Mouse (Mus musculus): ENCODE data around the gene Podxl. TPM values are rescaled to one million over a fixed set of nuclear protein-coding genes. Genes with fewer than 3 reads are reported as not detected.

The Podxl gene
- polyA plus RNA-seq, 1 experiment from 2014 or later, result 37.4 TPM

GRCm38 (mm10) chr6:31523039-31523438, 40.7 kb downstream of the Podxl start:
- ATAC-seq (ENCODE audit: low read depth), result no peak
- H3K9me3 ChIP-seq (ENCODE audit: control insufficient read depth, low read length), result no peaks in the 10 kb centered on the region
- H3K4me3 ChIP-seq (ENCODE audit: low read length), result no peak overlapping the region
- H3K27me3 ChIP-seq (ENCODE audit: control insufficient read depth, insufficient read depth, low read depth, low read length), result no peaks in the 10 kb centered on the region
- H3K4me1 ChIP-seq (replicated peaks; ENCODE audit: control insufficient read depth, insufficient read depth, low read length), result peaks cover 8% of the 10 kb centered on the region
- peaks cover 5% of the 10 kb centered on the region; the same call in 1 of the 2 replicates for H3K36me3 ChIP-seq (ENCODE audit: control insufficient read depth, insufficient read depth, low read length)
- H3K27ac ChIP-seq (ENCODE audit: low read length), result no peak overlapping the region
- no peak overlapping the region for H3K9ac ChIP-seq (ENCODE audit: low read length)
- H3K4me2 ChIP-seq (ENCODE audit: low read depth, low read length), result no peak overlapping the region
- WGBS, result 66% methylated on average over 5 of the region's 5 CpGs

GRCm38 (mm10) chr6:31522478-31522877, 41.3 kb downstream of the Podxl start:
- Histone ChIP-seq H3K9ac (ENCODE audit: low read length) (no peak overlapping the region), H3K4me3 (ENCODE audit: low read length) (no peak overlapping the region), H3K27ac (ENCODE audit: low read length) (no peak overlapping the region), H3K9me3 (ENCODE audit: control insufficient read depth, low read length) (no peaks in the 10 kb centered on the region), H3K27me3 (ENCODE audit: control insufficient read depth, insufficient read depth, low read depth, low read length) (no peaks in the 10 kb centered on the region), H3K4me1 (replicated peaks; ENCODE audit: control insufficient read depth, insufficient read depth, low read length) (peaks cover 14% of the 10 kb centered on the region), H3K36me3 (ENCODE audit: control insufficient read depth, insufficient read depth, low read length) (peaks cover 5% of the 10 kb centered on the region; the same call in 1 of the 2 replicates), H3K4me2 (ENCODE audit: low read depth, low read length) (no peak overlapping the region)
- ATAC-seq (ENCODE audit: low read depth), result no peak
- WGBS, result 68% methylated on average over 4 of the region's 4 CpGs

DNA sequence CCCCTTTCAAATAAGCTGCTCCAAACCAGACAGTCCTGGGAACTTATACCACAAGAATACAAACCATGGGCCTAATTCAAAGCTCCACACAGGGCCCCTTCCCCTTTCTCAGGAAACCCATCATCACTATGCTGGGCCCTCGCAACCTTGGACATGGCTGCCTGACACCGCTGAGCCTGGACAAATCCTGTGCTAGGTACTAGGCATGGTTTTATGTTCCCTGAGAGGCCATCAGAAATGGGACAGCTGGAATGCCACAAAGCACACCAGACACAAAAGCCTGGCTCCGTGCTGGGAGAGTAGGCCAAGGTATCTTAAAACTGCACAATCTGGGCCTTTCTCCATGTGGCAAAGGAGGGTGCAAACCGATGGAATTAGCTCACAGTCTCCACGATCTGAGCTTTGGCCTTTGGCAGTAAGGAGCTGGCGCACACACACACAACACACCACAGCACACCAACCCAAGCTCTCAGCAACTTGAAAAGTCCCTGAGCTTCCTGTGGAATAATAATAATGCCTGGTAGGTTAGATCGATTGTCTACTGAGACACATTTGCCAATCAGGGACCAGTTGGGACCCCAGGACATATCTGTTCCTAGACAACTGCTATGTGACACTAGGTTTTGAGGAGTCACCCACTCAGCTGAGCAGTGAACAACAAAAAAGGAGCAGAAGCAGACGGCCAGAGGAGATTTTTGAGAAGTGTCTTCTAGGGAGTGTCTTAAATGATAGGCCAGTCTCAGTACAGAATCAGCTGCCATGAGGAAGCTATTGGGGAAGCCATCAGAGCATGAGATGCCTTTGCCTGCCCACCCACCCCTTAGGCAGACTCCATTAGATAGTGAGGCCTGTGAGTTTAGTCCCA, 42.1 kb downstream of the Podxl start:
- no peaks in the 10 kb centered on the region for H3K27me3 ChIP-seq (ENCODE audit: control insufficient read depth, insufficient read depth, low read depth, low read length)
- H3K27ac ChIP-seq (ENCODE audit: low read length), result no peak overlapping the region
- peaks cover 17% of the 10 kb centered on the region for H3K4me1 ChIP-seq (replicated peaks; ENCODE audit: control insufficient read depth, insufficient read depth, low read length)
- H3K9ac ChIP-seq (ENCODE audit: low read length), result no peak overlapping the region
- H3K4me2 ChIP-seq (ENCODE audit: low read depth, low read length), result no peak overlapping the region
- no peak for ATAC-seq (ENCODE audit: low read depth)
- H3K9me3 ChIP-seq (ENCODE audit: control insufficient read depth, low read length), result no peaks in the 10 kb centered on the region
- no peak overlapping the region for H3K4me3 ChIP-seq (ENCODE audit: low read length)
- H3K36me3 ChIP-seq (ENCODE audit: control insufficient read depth, insufficient read depth, low read length), result peaks cover 5% of the 10 kb centered on the region; the same call in 1 of the 2 replicates
- 81% methylated on average over 8 of the region's 8 CpGs for WGBS

DNA sequence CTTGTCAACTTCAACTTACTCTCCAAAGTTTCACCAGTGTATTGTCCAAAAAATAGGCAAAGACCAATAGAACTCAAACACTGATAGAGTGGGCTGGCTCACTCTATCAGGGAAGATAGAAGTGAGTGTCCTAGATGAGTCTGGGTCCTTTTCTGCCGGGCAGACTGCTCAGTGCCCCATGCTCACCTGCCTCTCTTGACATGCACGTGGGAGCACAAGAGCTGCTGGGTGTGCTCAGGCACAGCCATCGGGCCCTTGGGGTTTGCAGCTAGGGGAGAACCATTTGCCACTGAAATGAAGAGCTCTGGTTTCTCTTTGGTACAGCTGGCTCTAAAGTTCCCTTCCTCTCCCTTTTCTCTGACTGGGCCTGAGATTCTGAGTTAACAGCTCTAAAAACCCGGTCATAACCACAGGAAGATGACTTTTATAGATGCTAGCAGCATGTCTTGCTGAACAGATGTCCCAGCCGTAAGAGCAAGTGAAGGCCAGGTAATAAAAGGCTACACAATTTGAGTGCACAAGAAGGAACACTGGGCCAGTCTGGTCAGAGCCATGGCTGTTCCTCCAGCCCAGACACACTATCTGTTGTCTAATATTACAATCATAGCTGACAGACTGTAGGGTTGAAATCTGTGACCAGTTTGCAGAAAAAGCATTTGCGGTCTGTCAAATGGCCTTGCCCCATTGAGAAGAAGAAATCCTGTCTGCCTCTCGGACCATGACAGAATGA, 43.1 kb downstream of the Podxl start:
- Histone ChIP-seq H3K9me3 (ENCODE audit: control insufficient read depth, low read length) (no peaks in the 10 kb centered on the region), H3K4me2 (ENCODE audit: low read depth, low read length) (no peak overlapping the region)
- ATAC-seq (ENCODE audit: low read depth), result no peak

GRCm38 (mm10) chr6:31519001-31519471, 44.7 kb downstream of the Podxl start:
- no peaks in the 10 kb centered on the region for H3K27me3 ChIP-seq (ENCODE audit: control insufficient read depth, insufficient read depth, low read depth, low read length)
- 45% methylated on average over 8 of the region's 8 CpGs for WGBS
- peak overlapping the region; percentile 64 for H3K27ac ChIP-seq (ENCODE audit: low read length)
- H3K36me3 ChIP-seq (ENCODE audit: control insufficient read depth, insufficient read depth, low read length), result no peaks in the 10 kb centered on the region; the same call in 1 of the 2 replicates
- H3K4me1 ChIP-seq (replicated peaks; ENCODE audit: control insufficient read depth, insufficient read depth, low read length), result peaks cover 28% of the 10 kb centered on the region
- H3K9ac ChIP-seq (ENCODE audit: low read length), result no peak overlapping the region
- H3K4me3 ChIP-seq (ENCODE audit: low read length), result no peak overlapping the region
- H3K9me3 ChIP-seq (ENCODE audit: control insufficient read depth, low read length), result no peaks in the 10 kb centered on the region
- no peak overlapping the region for H3K4me2 ChIP-seq (ENCODE audit: low read depth, low read length)
- ATAC-seq (ENCODE audit: low read depth), result no peak

More for the DNA sequence above, 43.1 kb downstream of the Podxl start:
- WGBS, result 62% methylated on average over 7 of the region's 7 CpGs
- H3K36me3 ChIP-seq (ENCODE audit: control insufficient read depth, insufficient read depth, low read length), result peaks cover 5% of the 10 kb centered on the region; the same call in 1 of the 2 replicates
- no peak overlapping the region for H3K9ac ChIP-seq (ENCODE audit: low read length)
- H3K4me1 ChIP-seq (replicated peaks; ENCODE audit: control insufficient read depth, insufficient read depth, low read length), result peaks cover 23% of the 10 kb centered on the region
- no peak overlapping the region for H3K4me3 ChIP-seq (ENCODE audit: low read length)
- H3K27ac ChIP-seq (ENCODE audit: low read length), result 0 out of 2 replicates have a peak overlapping the region, but pooled peaks have one; percentile 26
- no peaks in the 10 kb centered on the region for H3K27me3 ChIP-seq (ENCODE audit: control insufficient read depth, insufficient read depth, low read depth, low read length)

DNA sequence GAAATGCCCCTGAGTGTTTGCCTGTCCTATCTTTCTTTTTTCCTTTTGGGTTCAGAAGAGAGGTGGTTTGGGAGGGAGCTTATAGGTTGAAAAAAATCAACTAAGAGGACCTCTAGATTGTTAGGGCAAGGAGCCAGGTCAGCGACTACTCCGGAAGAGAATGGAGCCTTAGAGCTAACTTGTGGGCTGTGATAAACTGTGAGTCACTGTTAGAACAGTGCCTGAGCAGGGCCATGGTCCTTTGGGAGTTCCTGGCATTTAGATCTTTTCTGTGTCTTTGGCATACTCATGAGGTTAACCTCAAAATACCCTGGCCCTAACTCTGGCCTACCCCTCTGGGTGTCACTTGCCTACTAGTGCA, 45.5 kb downstream of the Podxl start:
- Histone ChIP-seq H3K9ac (ENCODE audit: low read length) (no peak overlapping the region), H3K36me3 (ENCODE audit: control insufficient read depth, insufficient read depth, low read length) (no peaks in the 10 kb centered on the region), H3K4me3 (ENCODE audit: low read length) (no peak overlapping the region), H3K4me2 (ENCODE audit: low read depth, low read length) (no peak overlapping the region), H3K27me3 (ENCODE audit: control insufficient read depth, insufficient read depth, low read depth, low read length) (no peaks in the 10 kb centered on the region), H3K4me1 (replicated peaks; ENCODE audit: control insufficient read depth, insufficient read depth, low read length) (peaks cover 28% of the 10 kb centered on the region), H3K27ac (ENCODE audit: low read length) (peak overlapping the region; percentile 64), H3K9me3 (ENCODE audit: control insufficient read depth, low read length) (no peaks in the 10 kb centered on the region)
- peak; percentile 79 for ATAC-seq (ENCODE audit: low read depth)
- 19% methylated on average over 2 of the region's 2 CpGs for WGBS

DNA sequence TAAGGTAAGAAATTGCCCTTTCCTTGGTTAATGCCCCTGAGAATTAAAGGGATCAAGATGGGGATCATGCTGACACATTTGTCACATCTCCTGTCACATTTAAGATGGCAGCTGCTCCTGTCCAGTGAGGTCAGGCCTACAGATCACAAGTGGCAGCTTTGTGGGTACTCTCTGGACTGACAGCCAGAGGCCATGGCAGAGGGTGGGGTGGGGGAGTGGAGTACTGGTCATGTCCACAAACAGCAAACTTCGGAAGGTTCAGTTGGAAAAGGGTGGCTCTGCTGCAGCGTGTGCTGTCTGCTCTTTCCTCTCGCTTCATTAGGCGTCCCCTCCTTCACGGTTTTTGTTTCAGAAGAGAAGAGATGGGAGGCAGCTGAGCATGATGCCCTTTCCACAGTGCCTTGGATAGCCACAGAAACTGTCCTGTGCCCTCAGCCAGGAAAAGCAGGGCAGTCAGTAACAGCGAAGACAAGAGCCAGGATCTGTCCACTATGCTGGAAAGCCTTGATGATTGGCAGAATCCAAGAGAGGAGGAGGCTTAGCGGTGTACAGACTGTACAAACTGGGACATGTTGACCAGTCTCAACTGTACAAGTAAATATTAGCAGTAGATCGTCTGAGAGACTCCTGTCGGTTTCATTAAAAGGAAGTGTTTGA, 46.0 kb downstream of the Podxl start:
- no peaks in the 10 kb centered on the region for H3K36me3 ChIP-seq (ENCODE audit: control insufficient read depth, insufficient read depth, low read length)
- no peaks in the 10 kb centered on the region for H3K27me3 ChIP-seq (ENCODE audit: control insufficient read depth, insufficient read depth, low read depth, low read length)
- 35% methylated on average over 9 of the region's 9 CpGs for WGBS
- peak overlapping the region; percentile 62 for H3K27ac ChIP-seq (ENCODE audit: low read length)
- H3K9ac ChIP-seq (ENCODE audit: low read length), result no peak overlapping the region
- no peaks in the 10 kb centered on the region for H3K9me3 ChIP-seq (ENCODE audit: control insufficient read depth, low read length)
- ATAC-seq (ENCODE audit: low read depth), result peak; percentile 83
- H3K4me3 ChIP-seq (ENCODE audit: low read length), result no peak overlapping the region
- no peak overlapping the region for H3K4me2 ChIP-seq (ENCODE audit: low read depth, low read length)
- H3K4me1 ChIP-seq (replicated peaks; ENCODE audit: control insufficient read depth, insufficient read depth, low read length), result peaks cover 28% of the 10 kb centered on the region

DNA sequence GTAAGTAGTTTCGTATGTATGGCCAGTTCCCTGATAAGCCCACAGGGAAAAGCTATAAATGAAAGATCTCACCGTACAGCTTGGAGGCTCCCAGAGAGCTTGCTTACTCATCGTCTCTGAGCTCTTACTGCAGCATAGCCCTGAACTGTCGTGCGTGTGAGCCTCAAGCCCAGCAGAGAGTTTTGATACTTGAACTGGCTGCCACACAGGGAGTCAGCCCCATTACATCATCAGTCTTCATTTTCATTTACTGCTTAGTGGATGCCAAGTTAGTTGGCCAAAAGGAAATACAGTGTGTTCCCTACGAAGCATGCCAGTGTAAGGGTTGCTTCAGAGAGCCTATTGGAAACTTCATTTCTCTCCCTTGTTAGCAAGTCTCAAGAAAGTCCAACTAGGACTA, 50.1 kb downstream of the Podxl start:
- Histone ChIP-seq H3K9me3 (ENCODE audit: control insufficient read depth, low read length) (no peaks in the 10 kb centered on the region), H3K27ac (ENCODE audit: low read length) (no peak overlapping the region; the same call in 1 of the 2 replicates), H3K27me3 (ENCODE audit: control insufficient read depth, insufficient read depth, low read depth, low read length) (no peaks in the 10 kb centered on the region), H3K4me2 (ENCODE audit: low read depth, low read length) (no peak overlapping the region), H3K4me1 (replicated peaks; ENCODE audit: control insufficient read depth, insufficient read depth, low read length) (peaks cover 25% of the 10 kb centered on the region), H3K36me3 (ENCODE audit: control insufficient read depth, insufficient read depth, low read length) (no peaks in the 10 kb centered on the region; the same call in 1 of the 2 replicates), H3K4me3 (ENCODE audit: low read length) (no peak overlapping the region), H3K9ac (ENCODE audit: low read length) (no peak overlapping the region)
- WGBS, result 58% methylated on average over 6 of the region's 6 CpGs
- ATAC-seq (ENCODE audit: low read depth), result no peak

- 85% methylated on average over 2 of the region's 2 CpGs for WGBS
- Histone ChIP-seq H3K4me3 (ENCODE audit: low read length) (no peak overlapping the region), H3K4me1 (replicated peaks; ENCODE audit: control insufficient read depth, insufficient read depth, low read length) (no peaks in the 10 kb centered on the region), H3K36me3 (ENCODE audit: control insufficient read depth, insufficient read depth, low read length) (peaks cover 5% of the 10 kb centered on the region; the same call in 1 of the 2 replicates), H3K9me3 (ENCODE audit: control insufficient read depth, low read length) (no peaks in the 10 kb centered on the region), H3K27ac (ENCODE audit: low read length) (no peak overlapping the region), H3K4me2 (ENCODE audit: low read depth, low read length) (no peak overlapping the region), H3K27me3 (ENCODE audit: control insufficient read depth, insufficient read depth, low read depth, low read length) (no peaks in the 10 kb centered on the region), H3K9ac (ENCODE audit: low read length) (no peak overlapping the region)
- no peak for ATAC-seq (ENCODE audit: low read depth)
Measured at GRCm38 (mm10) chr6:31502614-31503013, 61.2 kb downstream of the Podxl start.

All from lung, embryonic 16.5 days (tissue).